Mouse (Mus musculus) fat pad, adult 2 months (tissue): Measurements from ENCODE around the gene Elk1.

ENCODE experiments used
- DNase-seq: peaks from one replicate; pipeline ENCODE4 v3.0.0-alpha.2; 2011; ENCODE audit warnings: low read depth, low spot score; ENCODE audit errors: extremely low read depth

Gene Elk1

DNA sequence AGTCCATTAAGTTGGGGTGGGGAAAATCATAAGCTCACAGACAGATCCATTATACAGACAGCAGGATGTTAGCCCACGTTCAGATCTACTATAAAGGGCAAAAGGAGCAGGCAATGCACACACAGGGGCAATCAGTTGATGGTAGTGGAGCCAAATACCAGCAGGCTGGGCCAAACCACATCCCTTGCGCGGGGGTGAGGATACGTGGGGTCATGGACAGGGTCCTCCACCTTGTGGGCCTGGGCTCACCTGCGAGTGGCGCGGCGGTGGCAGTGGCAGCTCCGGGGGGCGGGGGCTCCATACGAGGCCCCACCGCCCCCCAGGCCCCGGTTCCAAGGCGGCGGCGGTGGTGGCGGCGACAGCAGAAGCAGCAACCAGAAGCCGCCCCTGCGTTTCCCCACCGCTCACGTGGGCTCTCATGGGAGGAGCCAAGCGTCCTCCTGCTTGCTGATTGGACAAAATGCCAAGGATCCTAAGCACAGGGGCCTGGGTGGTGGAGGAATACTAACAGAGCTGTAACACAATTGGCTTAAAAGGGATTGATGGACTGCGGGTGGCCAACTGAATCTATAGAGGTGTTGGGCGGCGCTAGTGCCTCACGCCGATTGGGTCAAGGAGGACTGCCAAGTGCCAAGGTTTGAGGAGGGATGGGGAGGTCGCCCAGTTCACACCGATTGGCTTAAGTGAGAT, at the start of gene Elk1:
Gene Elk1, minus strand, starts transcription at position 418 of the 690 bp plus-strand sequence.
- DNase-seq: no peak

DNA sequence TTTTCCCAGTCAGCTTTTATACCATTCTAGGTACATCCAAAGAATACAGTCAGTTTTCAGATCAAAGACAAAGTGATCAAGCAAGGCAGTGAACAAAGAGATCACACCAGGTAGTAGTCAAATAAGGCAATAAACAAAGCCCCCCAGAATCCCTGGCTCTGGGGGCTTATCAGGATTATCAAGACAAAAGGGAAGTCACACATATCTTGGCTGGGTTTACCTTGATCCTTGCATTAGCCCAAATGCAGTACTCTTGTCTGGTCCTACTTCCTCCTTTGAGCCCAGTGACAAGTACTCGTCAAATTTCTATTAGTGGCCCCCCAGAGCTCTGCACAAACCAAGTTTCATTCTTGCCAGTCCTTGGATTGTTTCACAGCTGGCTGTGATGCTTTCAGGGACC, 30.5 kb upstream of the Elk1 start:
- DNase-seq: no peak

DNA sequence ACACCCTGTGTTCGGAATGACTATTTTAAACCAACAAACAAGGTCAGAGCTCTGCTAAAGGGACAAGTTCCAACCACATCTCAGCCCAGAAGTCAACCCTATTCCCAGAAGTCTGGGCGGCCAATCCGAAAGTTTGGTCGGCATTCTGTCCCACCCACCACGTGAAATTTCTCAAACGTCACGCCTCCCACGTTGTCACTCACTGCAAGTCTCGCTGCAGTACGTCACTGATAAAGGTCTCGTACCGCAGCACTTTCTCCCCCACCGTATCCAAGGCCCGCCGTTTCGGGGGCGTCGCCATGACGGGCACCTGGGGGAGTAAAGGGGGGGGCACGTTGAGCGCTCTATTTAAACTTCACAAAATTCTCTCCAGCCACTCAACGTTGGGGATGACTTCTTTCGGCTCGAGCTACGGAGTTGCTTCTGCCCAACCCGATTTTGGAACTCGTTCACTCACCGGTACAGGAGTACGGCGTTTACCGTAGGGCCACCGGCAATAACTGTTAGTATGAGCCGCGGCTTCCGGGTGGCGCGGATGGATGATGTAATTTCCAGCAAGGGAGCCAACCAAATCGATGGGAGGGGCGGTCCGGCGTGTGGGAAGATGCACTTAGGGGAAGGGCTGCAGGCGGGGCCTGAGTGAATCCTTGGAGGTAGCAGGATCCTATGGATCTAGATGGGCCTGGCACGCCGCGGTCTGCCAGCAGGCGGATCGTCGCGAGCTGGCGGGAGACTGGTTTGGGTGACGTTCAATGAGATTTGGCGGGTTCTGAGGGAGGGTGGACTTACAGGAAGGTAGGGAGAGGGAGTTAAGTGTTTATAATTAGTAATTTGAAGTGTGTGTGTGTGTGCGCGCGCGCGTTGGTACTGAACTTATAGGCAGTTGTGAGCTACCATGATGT, 11.3 kb upstream of the Elk1 start, which contains the start of gene Uxt:
Gene Uxt, minus strand, starts transcription at position 541 of the 902 bp plus-strand sequence.
- DNase-seq: no peak

DNA sequence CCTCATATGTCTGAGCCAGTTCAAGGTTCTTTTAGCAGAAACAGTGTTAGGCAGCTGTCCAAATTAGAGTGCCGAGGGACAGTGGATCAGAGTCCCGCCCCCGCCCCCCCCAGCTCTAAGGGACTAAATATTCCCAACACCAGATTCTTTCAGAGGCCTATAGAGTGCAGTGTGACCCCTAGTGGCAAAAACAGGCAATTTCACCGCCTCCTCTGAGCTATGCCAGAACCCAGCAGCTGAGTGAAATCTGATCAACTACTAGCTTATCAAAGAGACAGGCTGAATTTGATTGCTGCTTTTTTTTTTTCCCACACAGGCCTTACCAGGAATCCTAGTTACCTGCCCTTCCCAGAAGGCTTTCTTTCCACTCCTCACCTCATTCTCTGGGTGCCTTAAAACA, 4.4 kb downstream of the Elk1 start:
- DNase-seq: no peak

DNA sequence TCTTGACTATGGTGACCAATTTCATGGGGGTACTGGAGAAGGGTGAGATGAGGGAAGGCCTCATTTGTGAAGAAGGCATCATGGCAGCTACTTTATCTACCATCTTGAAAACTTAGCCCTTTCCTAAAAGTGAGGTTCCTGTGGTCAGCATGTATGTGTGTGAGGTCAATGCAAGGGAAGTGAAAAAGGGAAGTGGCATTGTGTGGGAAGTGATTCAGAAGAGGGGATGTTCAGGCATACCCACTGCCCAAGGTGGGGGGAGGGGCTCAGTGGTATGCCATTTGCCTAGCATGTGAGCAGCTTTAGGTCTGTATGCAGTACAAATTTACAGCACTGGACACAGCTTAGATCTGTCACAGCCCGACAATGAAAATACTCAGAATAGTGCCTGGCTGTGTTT, 18.4 kb downstream of the Elk1 start:
- DNase-seq: no peak

DNA sequence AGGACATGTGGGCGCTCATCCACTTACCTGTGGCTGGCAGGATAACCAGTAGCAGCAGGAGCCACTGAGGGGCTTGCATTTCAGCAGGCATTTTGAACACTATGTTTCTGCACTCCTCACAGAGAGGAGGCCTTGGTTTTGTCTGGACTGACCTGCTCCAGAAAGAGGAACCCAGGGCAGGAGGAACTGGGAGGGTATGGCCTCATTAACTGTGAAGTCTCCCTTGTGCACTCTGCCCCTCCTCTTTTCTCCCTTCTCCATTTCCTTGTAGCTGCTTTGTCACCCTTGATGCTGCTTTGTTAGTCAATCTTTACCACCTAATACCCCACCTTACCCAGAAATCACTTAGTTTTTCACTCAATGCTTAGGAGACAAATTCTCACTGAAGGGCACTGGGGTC, 19.0 kb downstream of the Elk1 start, which contains the start of gene Cfp:
Gene Cfp, minus strand, starts transcription at position 192 of the 400 bp plus-strand sequence.
- DNase-seq: no peak

DNA sequence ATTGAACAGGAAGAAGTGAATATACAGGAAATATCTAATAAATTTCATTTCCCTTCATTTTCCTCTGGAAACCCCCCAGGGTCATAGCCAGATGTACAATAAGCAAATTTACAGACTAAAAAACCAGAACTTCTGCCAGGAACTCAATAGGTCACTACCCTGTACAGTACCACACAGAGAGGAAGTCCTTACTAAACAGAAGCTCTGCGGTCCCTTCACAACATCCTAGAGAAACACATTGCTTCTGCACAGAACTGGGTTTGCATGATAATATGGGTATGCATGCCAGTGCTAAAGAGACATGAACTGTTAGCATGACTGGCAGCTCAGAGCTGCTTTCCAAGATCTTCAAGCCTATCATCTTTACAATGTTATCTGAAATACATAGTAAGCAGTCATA, 20.5 kb downstream of the Elk1 start:
- no peak for DNase-seq

DNA sequence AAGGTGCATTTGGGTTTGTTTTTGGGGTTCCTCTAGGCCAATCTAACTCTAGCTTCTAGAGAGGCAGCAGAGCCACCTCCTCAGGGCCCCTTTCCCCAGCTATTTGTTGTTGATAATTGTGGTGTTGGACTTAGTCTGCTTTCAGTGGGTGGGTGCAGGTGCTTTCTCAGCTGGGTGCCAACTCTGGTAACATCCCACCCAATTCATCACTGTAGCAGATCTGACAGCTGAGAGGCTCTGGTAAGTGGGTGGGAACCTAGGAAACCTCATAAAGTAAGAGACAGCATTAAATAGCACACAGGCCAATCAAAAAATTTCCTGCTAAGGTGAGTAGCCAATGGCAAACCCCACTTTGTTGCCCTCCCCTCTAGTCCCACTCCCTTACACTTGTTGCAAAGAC, 25.4 kb downstream of the Elk1 start:
- no peak for DNase-seq

DNA sequence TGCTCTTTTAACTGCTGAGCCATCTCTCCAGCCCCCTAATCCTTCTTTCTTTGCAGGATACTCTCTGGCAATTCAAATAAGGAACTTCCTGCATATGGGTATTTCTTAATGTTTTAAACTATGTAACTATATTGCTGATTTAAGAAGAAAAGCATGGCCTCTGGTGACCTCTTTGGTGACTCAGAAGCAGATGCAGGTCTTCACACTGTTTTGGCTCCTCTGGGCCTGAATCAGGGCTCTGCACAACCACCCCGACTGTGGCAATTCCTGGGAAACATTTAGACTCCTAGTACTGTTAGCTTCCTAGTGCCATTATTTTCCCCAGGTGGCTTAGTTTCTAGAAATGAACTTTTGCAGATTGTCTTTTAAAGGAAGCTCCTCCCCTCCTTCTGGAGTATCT, 26.9 kb downstream of the Elk1 start:
- no peak for DNase-seq

DNA sequence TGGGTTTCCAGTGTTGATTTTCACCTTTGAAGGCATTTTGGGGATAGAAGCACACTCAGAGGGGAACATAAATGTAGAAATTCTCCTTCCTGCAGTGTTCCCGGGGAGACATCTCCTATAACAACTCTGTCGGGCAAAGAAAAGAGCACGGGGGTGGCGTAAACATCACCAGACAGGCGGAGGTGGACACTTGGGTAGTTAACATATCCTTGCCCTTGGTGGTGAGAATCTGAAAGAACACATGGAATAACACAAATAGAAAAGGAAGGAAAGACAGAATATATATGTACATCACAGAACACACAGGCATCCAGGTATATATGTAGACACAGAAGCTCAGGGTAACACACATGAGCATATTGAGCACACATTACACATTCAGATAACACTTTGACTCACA, 29.0 kb downstream of the Elk1 start:
- DNase-seq: no peak

DNA sequence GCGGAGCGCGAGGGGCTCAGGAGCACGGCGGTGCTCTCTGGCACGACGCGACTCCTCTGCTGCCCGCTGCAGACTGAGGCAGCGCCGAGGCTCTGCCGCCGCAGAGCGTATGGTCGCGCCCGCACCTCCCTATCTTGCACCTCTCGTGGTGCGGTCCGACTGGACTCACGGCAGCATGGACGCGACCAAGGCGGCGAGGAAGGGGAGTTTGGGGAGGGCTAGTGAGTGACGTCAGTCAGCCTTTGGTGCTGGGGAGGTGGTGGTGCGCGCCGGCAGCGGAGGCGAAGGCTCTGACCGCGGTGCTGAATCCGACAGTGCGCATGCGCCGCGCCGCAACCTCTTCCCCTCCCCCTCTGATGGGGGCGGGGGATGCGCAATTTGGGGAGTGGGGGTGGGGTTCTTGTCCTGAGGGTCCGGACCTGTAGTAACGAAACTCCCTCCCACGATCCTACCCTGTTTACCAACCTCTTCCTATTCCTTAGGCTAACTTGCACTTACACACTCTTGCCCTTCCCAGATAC, 29.5 kb downstream of the Elk1 start, which contains the start of gene Syn1:
Gene Syn1, minus strand, starts transcription at position 161 of the 521 bp plus-strand sequence.
- no peak for DNase-seq

DNA sequence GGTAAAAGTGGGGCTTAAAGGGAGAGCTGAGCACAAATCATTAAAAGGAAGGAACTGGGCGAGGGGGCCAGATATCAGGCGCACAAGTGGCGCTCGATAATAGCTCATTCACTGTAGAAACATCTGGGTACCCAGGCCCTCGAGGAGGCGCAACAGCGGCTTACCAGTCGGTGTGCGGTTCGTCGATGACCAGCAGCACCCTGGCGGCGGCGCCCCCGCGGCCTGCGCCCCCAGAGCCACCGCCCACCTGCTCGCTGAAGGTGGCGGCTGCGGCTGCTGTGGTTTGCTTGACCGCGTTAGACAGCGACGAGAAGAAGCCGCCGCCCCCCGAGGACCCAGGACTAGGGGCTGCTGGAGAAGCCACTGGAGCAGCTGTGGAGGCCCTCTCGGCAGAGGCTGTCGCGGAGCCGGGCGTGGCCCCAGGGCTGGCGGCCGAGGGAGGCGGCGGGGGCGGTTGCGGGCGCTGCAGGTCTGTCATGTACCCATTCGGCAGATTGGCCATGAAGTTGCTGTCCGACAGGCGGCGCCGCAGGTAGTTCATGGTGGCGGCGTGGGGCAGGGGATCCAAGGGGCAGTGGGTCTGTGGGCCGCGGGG, 30.1 kb downstream of the Elk1 start:
- DNase-seq: no peak

DNA sequence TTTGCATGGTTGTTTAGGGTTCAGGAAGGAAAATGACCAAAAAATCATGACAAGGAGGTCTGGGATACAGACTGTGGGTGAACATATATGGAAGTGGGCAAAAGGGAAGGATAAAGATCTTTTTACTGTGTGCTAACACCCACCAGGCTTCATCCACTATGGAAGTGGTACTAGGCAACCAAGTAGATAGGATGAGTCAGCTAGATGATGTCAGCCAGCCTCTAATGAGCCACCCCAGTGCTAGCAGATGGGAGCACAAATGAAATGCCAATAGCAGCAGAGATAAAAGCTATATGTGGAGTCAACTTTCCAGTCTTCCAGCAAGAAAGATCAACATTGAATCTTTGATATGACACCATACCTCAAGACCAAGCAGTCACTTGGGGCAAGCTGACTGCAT, 35.3 kb downstream of the Elk1 start:
- DNase-seq: no peak

DNA sequence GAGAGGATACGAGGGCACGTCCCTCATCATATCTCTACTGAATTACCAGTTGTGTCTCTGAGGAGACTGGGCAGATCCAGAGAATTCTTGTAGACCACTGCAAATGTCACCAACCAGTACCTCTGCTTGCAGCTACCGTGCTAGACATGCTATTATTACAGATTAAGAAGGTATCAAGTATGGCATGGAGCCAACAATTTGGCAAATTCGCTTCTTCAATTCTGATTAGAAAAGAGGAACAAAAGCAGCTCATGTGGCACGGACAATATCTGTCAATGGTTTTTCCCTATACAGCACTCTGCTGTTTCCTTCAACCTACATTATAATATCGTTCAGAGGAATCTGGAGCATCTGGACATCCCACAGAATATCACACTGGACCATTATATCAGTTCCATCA, 36.7 kb downstream of the Elk1 start:
- DNase-seq: no peak

DNA sequence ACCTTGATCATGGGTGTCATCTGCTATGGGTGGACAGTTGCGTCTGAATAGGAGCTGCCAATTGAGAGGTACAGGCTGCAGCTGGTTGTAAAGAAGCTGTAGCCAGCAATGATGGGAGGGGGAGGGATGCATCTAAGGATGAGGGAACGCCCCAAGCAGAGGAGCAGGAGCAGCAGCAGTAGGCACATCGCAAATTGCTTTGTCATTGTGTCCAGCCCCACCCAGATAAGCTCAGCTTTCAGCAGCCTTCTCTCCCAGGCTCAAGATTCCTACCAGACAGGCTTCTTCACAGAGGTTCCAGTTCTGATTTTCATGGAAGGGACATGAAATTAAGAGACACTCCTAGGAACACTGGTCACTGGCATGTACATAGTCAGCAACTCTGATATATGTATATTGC, 40.3 kb downstream of the Elk1 start:
- DNase-seq: no peak
